Mouse (Mus musculus) E14TG2a.4 (cell line): ENCODE data around the gene Mau2.

Experiments used
- CTCF ChIP-seq: conservative IDR thresholded peaks from 2 replicates; pipeline ENCODE4 v1.5.1; 2014; ENCODE audit warnings: low read length
- POU5F1 ChIP-seq: IDR thresholded peaks from 2 replicates; pipeline ENCODE4 v1.6.1; 2014; ENCODE audit warnings: low read length, borderline replicate concordance

GRCm38 (mm10) chr8:70023596-70023995 lies 18.9 kb downstream of the Mau2 start:
- no peak for TF ChIP-seq CTCF
- TF ChIP-seq POU5F1: no peak
